Mouse (Mus musculus): ENCODE data around the gene Cd48. TPM values are rescaled to one million over a fixed set of nuclear protein-coding genes. Genes with fewer than 3 reads are reported as not detected.
"Not testable (repeated sequence)": the region's sequence is repeated elsewhere in the genome, so short reads cannot be mapped to it uniquely, and the experiment has no call there.

Gene Cd48
- polyA plus RNA-seq, 1 experiment from 2014 or later = 5.3 TPM

DNA sequence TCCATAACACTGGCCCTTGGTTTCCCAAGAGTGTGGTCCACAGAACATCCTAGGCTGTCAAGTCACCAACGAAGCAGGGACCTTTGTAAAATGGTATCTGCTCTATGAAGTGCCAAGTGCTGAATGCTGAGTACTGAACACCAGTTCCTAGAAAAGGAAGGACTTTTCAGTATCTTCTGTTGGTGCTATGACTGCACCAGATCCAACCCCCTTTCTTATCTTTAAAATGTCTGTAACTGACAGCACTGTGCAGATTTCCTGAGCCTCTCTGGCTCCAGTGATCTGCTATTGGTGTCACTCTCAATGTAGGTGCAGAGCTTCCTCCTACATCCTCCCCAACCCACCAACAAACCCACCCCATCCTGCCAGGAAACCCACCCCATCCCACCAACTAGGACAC lies 7.3 kb upstream of the Cd48 start:
- H3K9ac ChIP-seq (ENCODE audit: low read length) = no peak overlapping the region
- no peaks in the 10 kb centered on the region for H3K27me3 ChIP-seq (ENCODE audit: control insufficient read depth, insufficient read depth, low read length)
- H3K4me3 ChIP-seq (replicated peaks; ENCODE audit: low read length) = no peak overlapping the region
- no peak overlapping the region for H3K4me2 ChIP-seq (ENCODE audit: low read depth, low read length)
- H3K4me1 ChIP-seq (ENCODE audit: control insufficient read depth, insufficient read depth, low read length) = no peaks in the 10 kb centered on the region
- no peak overlapping the region for H3K27ac ChIP-seq (ENCODE audit: low read length)
- no peaks in the 10 kb centered on the region for H3K36me3 ChIP-seq (ENCODE audit: control insufficient read depth, insufficient read depth, low read length)
- no peaks in the 10 kb centered on the region for H3K9me3 ChIP-seq (replicated peaks; ENCODE audit: control insufficient read depth, low read length)
- ATAC-seq (ENCODE audit: insufficient read depth, low FRiP score) = no peak
- WGBS = 68% methylated on average over 1 of the region's 1 CpGs

DNA sequence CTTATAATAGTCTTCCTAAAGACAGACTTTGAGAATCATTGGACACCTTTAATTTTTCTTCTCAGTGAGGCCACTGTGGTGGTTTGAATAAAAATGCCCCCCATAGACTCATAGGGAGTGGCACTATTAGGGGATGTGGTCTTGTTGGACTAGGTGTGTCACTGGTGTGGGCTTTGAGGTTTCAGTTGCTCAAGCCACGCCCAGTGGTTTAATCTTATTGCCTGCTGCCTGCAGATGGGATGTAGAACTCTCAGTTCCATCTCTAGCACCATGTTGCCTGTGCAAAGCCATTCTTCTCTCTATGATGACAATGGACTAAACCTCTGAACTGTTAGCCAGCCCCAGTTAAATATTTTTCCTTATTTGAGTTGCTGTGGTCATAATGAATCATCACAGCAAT lies 4.1 kb upstream of the Cd48 start:
- Histone ChIP-seq H3K27ac (ENCODE audit: low read length) (no peak overlapping the region), H3K9me3 (replicated peaks; ENCODE audit: control insufficient read depth, low read length) (no peaks in the 10 kb centered on the region), H3K4me2 (ENCODE audit: low read depth, low read length) (no peak overlapping the region), H3K4me1 (ENCODE audit: control insufficient read depth, insufficient read depth, low read length) (no peaks in the 10 kb centered on the region), H3K27me3 (ENCODE audit: control insufficient read depth, insufficient read depth, low read length) (no peaks in the 10 kb centered on the region), H3K9ac (ENCODE audit: low read length) (no peak overlapping the region), H3K36me3 (ENCODE audit: control insufficient read depth, insufficient read depth, low read length) (no peaks in the 10 kb centered on the region), H3K4me3 (replicated peaks; ENCODE audit: low read length) (no peak overlapping the region)
- ATAC-seq (ENCODE audit: insufficient read depth, low FRiP score) = no peak
- WGBS = 61% methylated on average over 1 of the region's 1 CpGs

DNA sequence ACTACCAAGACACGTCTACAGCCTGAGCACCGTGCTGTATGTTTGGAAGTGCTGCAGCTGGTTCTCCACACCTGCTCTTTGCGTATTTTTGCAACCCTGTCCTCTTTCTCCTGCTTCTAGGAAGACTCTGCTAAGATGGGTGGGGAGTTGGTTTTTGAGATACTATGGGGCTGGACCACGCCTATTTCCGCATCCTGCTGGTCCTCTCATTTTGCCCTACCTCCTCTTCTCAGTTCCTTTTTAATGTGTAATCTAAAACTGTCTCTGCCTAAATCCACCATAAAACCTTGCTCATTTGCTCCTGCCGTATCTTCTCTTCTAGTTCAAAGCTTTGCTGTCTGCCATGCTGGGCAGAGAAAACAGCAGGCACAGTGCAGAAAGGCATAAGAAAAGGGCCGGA lies 800 bp upstream of the Cd48 start:
- no peaks in the 10 kb centered on the region for H3K4me1 ChIP-seq (ENCODE audit: control insufficient read depth, insufficient read depth, low read length)
- H3K4me2 ChIP-seq (ENCODE audit: low read depth, low read length) = no peak overlapping the region
- no peaks in the 10 kb centered on the region for H3K9me3 ChIP-seq (replicated peaks; ENCODE audit: control insufficient read depth, low read length)
- no peak overlapping the region for H3K9ac ChIP-seq (ENCODE audit: low read length)
- no peaks in the 10 kb centered on the region for H3K27me3 ChIP-seq (ENCODE audit: control insufficient read depth, insufficient read depth, low read length)
- H3K27ac ChIP-seq (ENCODE audit: low read length) = no peak overlapping the region
- WGBS = 60% methylated on average over 7 of the region's 7 CpGs
- no peaks in the 10 kb centered on the region for H3K36me3 ChIP-seq (ENCODE audit: control insufficient read depth, insufficient read depth, low read length)
- no peak for ATAC-seq (ENCODE audit: insufficient read depth, low FRiP score)
- no peak overlapping the region for H3K4me3 ChIP-seq (replicated peaks; ENCODE audit: low read length)

DNA sequence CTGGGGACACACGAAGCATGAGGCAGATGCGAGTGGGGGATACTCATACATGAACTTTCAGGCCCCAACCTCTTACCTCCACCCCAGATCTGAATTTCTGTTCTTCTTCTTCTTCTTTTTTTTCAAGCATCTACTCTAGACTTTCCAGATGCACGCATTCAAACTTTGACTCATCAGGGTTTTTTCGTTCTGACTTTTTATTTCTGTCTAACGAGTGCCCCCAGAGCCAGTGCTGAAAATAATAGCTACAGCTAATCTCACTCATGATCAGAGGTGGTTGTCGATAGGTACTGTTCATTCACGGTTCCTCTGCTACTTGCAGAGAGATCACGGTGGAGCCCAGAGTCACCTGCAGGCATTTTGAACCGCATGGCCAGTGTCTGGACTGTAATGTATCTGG lies 3.1 kb downstream of the Cd48 start:
- no peaks in the 10 kb centered on the region for H3K27me3 ChIP-seq (ENCODE audit: control insufficient read depth, insufficient read depth, low read length)
- no peak overlapping the region for H3K27ac ChIP-seq (ENCODE audit: low read length)
- H3K9me3 ChIP-seq (replicated peaks; ENCODE audit: control insufficient read depth, low read length) = no peaks in the 10 kb centered on the region
- 90% methylated on average over 9 of the region's 9 CpGs for WGBS
- ATAC-seq (ENCODE audit: insufficient read depth, low FRiP score) = no peak
- no peaks in the 10 kb centered on the region for H3K36me3 ChIP-seq (ENCODE audit: control insufficient read depth, insufficient read depth, low read length)
- H3K4me1 ChIP-seq (ENCODE audit: control insufficient read depth, insufficient read depth, low read length) = no peaks in the 10 kb centered on the region
- no peak overlapping the region for H3K9ac ChIP-seq (ENCODE audit: low read length)
- H3K4me2 ChIP-seq (ENCODE audit: low read depth, low read length) = no peak overlapping the region
- H3K4me3 ChIP-seq (replicated peaks; ENCODE audit: low read length) = no peak overlapping the region

DNA sequence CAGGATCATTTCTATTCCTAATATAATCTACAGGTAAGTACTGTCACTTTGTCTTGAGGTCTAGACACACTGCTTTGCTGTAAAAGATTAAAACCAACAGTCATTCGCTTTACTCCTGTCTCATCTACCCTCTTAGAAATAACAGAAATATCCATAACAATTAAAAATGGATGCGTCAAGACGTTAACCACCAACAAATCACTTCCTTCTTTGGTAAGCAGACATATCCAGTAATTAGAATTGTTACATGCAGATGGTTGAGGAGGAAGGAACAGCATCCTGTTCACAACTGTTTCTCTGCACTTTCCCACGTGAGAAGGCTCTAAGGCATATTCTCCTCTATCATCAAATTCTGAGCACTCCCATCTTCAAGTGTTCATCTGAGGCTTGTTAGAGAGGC lies 5.5 kb downstream of the Cd48 start:
- no peak overlapping the region for H3K27ac ChIP-seq (ENCODE audit: low read length)
- H3K9me3 ChIP-seq (replicated peaks; ENCODE audit: control insufficient read depth, low read length) = no peaks in the 10 kb centered on the region
- H3K4me3 ChIP-seq (replicated peaks; ENCODE audit: low read length) = no peak overlapping the region
- 75% methylated on average over 4 of the region's 4 CpGs for WGBS
- H3K36me3 ChIP-seq (ENCODE audit: control insufficient read depth, insufficient read depth, low read length) = no peaks in the 10 kb centered on the region
- no peaks in the 10 kb centered on the region for H3K27me3 ChIP-seq (ENCODE audit: control insufficient read depth, insufficient read depth, low read length)
- no peaks in the 10 kb centered on the region for H3K4me1 ChIP-seq (ENCODE audit: control insufficient read depth, insufficient read depth, low read length)
- H3K4me2 ChIP-seq (ENCODE audit: low read depth, low read length) = no peak overlapping the region
- no peak for ATAC-seq (ENCODE audit: insufficient read depth, low FRiP score)
- H3K9ac ChIP-seq (ENCODE audit: low read length) = no peak overlapping the region

DNA sequence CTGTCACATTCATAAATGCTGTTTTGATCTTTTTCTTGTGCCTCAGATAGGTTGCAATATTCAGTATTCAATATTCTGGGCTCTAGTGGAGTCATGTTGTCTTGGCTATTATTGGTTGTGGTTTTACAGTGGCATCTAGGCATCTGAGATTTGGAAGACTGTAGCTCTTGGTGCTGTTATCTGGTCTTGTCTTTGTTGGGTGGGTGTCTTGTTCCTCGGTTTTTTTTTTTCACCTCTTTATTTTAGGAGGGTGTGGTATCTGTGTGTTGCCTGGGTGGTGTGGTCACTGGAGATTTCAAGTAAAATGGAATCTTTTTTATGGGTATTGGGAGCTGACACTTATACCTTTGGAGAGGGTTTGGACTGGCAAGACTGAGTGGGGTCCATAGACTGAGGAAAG lies 12.1 kb downstream of the Cd48 start:
- no peaks in the 10 kb centered on the region for H3K27me3 ChIP-seq (ENCODE audit: control insufficient read depth, insufficient read depth, low read length)
- H3K27ac ChIP-seq (ENCODE audit: low read length) = no peak overlapping the region
- WGBS = 83% methylated on average over 1 of the region's 1 CpGs
- ATAC-seq (ENCODE audit: insufficient read depth, low FRiP score) = no peak
- no peaks in the 10 kb centered on the region for H3K4me1 ChIP-seq (ENCODE audit: control insufficient read depth, insufficient read depth, low read length)
- H3K4me3 ChIP-seq (replicated peaks; ENCODE audit: low read length) = no peak overlapping the region
- no peaks in the 10 kb centered on the region for H3K36me3 ChIP-seq (ENCODE audit: control insufficient read depth, insufficient read depth, low read length)
- H3K9ac ChIP-seq (ENCODE audit: low read length) = no peak overlapping the region
- H3K4me2 ChIP-seq (ENCODE audit: low read depth, low read length) = no peak overlapping the region
- H3K9me3 ChIP-seq (replicated peaks; ENCODE audit: control insufficient read depth, low read length) = no peaks in the 10 kb centered on the region

DNA sequence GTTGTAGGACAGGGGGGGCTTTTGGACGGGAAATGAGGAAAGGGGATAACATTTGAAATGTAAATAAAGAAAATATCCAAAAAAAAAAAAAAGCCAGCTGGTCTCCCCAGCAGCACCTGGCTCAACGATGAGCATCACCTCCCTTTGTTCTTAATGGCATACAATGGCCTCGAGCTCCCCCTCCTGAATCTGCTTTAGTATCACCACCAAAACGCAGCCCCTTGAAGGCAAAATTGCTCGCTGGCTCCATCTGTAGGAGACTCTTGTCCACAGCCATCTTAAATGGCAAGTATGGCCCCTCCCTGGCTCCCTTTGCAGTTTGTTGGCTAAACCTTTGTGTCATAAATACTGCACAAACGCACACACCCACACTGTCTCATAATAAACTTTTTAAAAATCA lies 17.2 kb downstream of the Cd48 start:
- WGBS = 16% methylated on average over 6 of the region's 6 CpGs
- Histone ChIP-seq H3K4me1 (ENCODE audit: control insufficient read depth, insufficient read depth, low read length) (no peaks in the 10 kb centered on the region), H3K27me3 (ENCODE audit: control insufficient read depth, insufficient read depth, low read length) (no peaks in the 10 kb centered on the region), H3K9me3 (replicated peaks; ENCODE audit: control insufficient read depth, low read length) (no peaks in the 10 kb centered on the region), H3K4me3 (replicated peaks; ENCODE audit: low read length) (no peak overlapping the region), H3K9ac (ENCODE audit: low read length) (no peak overlapping the region), H3K36me3 (ENCODE audit: control insufficient read depth, insufficient read depth, low read length) (no peaks in the 10 kb centered on the region), H3K4me2 (ENCODE audit: low read depth, low read length) (no peak overlapping the region), H3K27ac (ENCODE audit: low read length) (no peak overlapping the region)
- ATAC-seq (ENCODE audit: insufficient read depth, low FRiP score) = no peak

DNA sequence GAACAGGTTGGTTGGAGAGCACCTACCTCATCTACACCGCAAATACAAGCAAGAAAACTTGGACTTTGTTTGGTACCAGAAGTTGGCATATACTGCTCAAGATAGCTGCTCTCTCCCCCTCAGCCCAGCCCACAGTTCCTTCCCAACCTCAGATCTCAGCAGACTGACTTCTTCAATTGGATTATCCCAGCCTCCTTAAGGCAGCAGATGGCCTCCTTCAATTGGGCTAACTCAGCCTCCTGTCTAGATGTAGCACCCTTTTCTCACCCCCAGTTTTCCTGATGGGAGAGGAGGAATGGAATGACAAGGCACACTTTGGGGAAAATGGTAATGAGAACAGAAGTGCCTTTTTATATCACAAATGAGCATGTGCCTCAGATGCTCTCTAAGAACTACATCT lies 31.9 kb downstream of the Cd48 start:
- H3K36me3 ChIP-seq (ENCODE audit: control insufficient read depth, insufficient read depth, low read length); H3K4me2 ChIP-seq (ENCODE audit: low read depth, low read length); H3K27ac ChIP-seq (ENCODE audit: low read length); H3K4me1 ChIP-seq (ENCODE audit: control insufficient read depth, insufficient read depth, low read length); H3K9ac ChIP-seq (ENCODE audit: low read length); H3K4me3 ChIP-seq (replicated peaks; ENCODE audit: low read length); H3K9me3 ChIP-seq (replicated peaks; ENCODE audit: control insufficient read depth, low read length); ATAC-seq (ENCODE audit: insufficient read depth, low FRiP score); H3K27me3 ChIP-seq (ENCODE audit: control insufficient read depth, insufficient read depth, low read length): not testable (repeated sequence)
- WGBS = 90% methylated on average over 1 of the region's 1 CpGs

DNA sequence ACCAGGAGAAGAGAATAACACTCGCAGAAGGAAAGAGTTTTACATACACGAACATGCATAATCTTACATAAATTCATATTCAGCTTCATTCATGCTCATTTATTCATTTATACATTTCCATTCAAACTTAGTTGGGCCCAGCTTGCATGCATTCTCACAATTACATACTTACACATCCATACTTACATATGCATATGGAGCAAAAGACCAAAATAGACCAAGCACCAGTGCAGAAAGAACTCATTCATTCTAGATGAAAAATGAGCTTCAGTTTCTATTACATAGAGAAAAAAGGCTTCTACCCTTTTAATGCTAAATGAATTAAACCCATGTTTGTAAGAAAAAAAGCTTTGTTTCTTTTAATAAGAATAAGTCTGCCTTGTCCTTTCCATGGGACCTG lies 33.6 kb downstream of the Cd48 start:
- Histone ChIP-seq H3K27me3 (ENCODE audit: control insufficient read depth, insufficient read depth, low read length) (no peaks in the 10 kb centered on the region), H3K27ac (ENCODE audit: low read length) (no peak overlapping the region), H3K4me3 (replicated peaks; ENCODE audit: low read length) (no peak overlapping the region), H3K4me2 (ENCODE audit: low read depth, low read length) (no peak overlapping the region), H3K36me3 (ENCODE audit: control insufficient read depth, insufficient read depth, low read length) (no peaks in the 10 kb centered on the region), H3K4me1 (ENCODE audit: control insufficient read depth, insufficient read depth, low read length) (no peaks in the 10 kb centered on the region), H3K9me3 (replicated peaks; ENCODE audit: control insufficient read depth, low read length) (no peaks in the 10 kb centered on the region), H3K9ac (ENCODE audit: low read length) (no peak overlapping the region)
- ATAC-seq (ENCODE audit: insufficient read depth, low FRiP score) = no peak
- WGBS = 68% methylated on average over 2 of the region's 2 CpGs

DNA sequence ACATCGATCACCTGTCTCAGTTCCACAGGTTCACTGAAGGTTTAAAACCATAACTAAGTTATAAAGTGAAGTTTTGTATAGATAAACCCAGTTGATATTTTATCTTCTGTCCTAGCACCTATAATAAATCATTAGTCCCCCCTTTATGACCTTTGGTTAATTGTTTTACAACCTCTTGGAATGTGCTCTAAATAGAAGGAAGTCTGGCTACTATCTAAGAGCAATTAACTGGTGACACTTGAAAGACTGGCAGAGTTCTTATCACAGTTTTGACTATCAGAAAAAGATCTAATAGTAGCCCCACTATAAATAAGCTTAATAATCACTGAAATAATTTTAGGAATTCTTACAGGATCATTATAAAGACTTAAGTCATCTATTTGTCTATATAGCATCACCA lies 34.4 kb downstream of the Cd48 start:
- H3K4me1 ChIP-seq (ENCODE audit: control insufficient read depth, insufficient read depth, low read length) = no peaks in the 10 kb centered on the region
- no peak overlapping the region for H3K9ac ChIP-seq (ENCODE audit: low read length)
- H3K4me3 ChIP-seq (replicated peaks; ENCODE audit: low read length) = no peak overlapping the region
- WGBS = 23% methylated on average over 1 of the region's 1 CpGs
- no peak overlapping the region for H3K4me2 ChIP-seq (ENCODE audit: low read depth, low read length)
- no peaks in the 10 kb centered on the region for H3K9me3 ChIP-seq (replicated peaks; ENCODE audit: control insufficient read depth, low read length)
- no peaks in the 10 kb centered on the region for H3K27me3 ChIP-seq (ENCODE audit: control insufficient read depth, insufficient read depth, low read length)
- no peak for ATAC-seq (ENCODE audit: insufficient read depth, low FRiP score)
- no peak overlapping the region for H3K27ac ChIP-seq (ENCODE audit: low read length)
- no peaks in the 10 kb centered on the region for H3K36me3 ChIP-seq (ENCODE audit: control insufficient read depth, insufficient read depth, low read length)

Data from stomach, embryonic 16.5 days (tissue).